Mouse (Mus musculus): ENCODE results near the gene Rtf2. TPM values are rescaled to one million over a fixed set of nuclear protein-coding genes. Genes with fewer than 3 reads are reported as not detected.

Rtf2 gene
- 53.2 and 60.5 TPM in 2 replicates for polyA plus RNA-seq (2015; fragmentation: Nextera tagmentation; extraction: Ambion mirVana)

DNA sequence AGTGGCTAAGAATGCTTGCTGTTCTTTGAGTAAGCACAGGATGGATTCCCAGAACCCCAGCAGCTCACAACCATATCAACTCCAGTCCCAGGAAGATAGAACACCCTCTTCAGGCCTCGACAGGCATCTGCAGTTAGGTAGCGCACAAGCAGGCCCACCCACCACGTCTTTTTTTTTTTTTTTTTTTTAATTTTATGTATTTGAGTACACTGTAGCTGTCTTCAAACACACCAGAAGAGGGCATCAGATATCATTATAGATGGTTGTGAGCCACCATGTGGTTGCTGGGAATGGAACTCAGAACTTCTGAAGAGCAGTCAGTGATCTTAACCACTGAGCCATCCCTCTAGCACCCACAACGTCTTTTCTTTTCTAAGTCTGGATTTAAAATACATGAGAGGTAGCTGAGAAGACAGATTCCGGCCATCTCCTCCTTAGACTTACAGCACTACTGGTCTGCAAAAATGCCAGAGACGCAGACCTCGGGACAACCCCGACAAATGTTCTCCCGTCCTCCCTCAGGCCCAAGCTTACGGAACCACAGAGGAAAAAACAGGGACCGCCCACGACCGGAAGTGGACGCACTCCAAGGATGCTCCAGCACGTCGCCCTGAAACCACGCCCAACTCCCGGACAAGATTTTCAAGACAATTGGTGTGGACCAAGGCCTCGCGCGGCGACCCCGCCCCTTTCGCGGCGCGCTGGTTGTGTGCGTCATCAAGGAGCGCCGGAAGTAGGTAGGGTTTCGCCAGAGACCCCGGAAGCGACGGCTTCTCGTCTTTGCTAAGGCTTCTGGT is at the start of gene Rtf2:
Rtf2 (plus strand) TSS at position 714 of the 797 bp plus-strand sequence.
- peak; percentile 97 for ATAC-seq (replicated peaks; ENCODE audit: extremely low read depth, insufficient read depth, low FRiP score)
- Histone ChIP-seq H3K4me3 (ENCODE audit: low read length) (peak within 1 kb of the TSS; percentile 95), H3K4me2 (ENCODE audit: low read depth, low read length) (peak within 1 kb of the TSS; percentile 97), H3K9me3 (replicated peaks; ENCODE audit: control insufficient read depth, low read length) (no peaks in the 10 kb centered on the region), H3K9ac (ENCODE audit: low read length) (peak within 1 kb of the TSS; percentile 83), H3K36me3 (ENCODE audit: control insufficient read depth, insufficient read depth) (no peaks in the 10 kb centered on the region), H3K27ac (ENCODE audit: low read length) (peak within 1 kb of the TSS; percentile 81), H3K4me1 (ENCODE audit: control insufficient read depth, insufficient read depth, low read length) (peaks cover 13% of the 10 kb centered on the region), H3K27me3 (ENCODE audit: control insufficient read depth, insufficient read depth, low read length) (no peaks in the 10 kb centered on the region)
- 2% methylated on average over 35 of the region's 35 CpGs for WGBS

DNA sequence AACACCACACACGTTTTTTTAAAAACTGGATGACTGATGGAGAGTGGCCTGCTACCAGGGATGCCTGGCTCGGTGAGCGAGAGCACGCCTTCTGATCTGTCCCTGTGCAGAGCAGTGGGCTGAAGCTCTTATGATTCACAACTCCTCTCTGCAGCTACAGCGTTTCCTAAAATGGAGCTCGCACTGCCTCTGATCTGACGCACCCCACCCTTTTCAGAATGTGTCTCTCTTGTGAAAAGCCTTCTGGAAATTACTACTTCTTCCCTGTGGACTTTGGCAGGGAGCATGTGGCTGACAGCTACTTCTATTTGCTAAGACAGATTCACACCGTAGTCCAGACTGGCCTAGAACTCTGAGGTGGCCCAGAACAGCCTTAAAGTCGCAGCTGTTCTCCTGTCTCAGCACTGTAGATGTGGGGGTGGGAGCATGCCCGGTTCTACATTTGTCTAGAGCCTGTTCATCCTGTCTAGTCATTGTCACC is 48.3 kb upstream of the Rtf2 start:
- no peaks in the 10 kb centered on the region for H3K36me3 ChIP-seq (ENCODE audit: control insufficient read depth, insufficient read depth)
- no peak overlapping the region for H3K4me2 ChIP-seq (ENCODE audit: low read depth, low read length)
- no peak overlapping the region for H3K27ac ChIP-seq (ENCODE audit: low read length)
- H3K9ac ChIP-seq (ENCODE audit: low read length): no peak overlapping the region; the same call in 1 of the 2 replicates
- no peaks in the 10 kb centered on the region; the same call in 1 of the 2 replicates for H3K4me1 ChIP-seq (ENCODE audit: control insufficient read depth, insufficient read depth, low read length)
- WGBS: 42% methylated on average over 10 of the region's 10 CpGs
- H3K27me3 ChIP-seq (ENCODE audit: control insufficient read depth, insufficient read depth, low read length): no peaks in the 10 kb centered on the region
- H3K9me3 ChIP-seq (replicated peaks; ENCODE audit: control insufficient read depth, low read length): no peaks in the 10 kb centered on the region
- ATAC-seq (replicated peaks; ENCODE audit: extremely low read depth, insufficient read depth, low FRiP score): no peak
- H3K4me3 ChIP-seq (ENCODE audit: low read length): no peak overlapping the region

DNA sequence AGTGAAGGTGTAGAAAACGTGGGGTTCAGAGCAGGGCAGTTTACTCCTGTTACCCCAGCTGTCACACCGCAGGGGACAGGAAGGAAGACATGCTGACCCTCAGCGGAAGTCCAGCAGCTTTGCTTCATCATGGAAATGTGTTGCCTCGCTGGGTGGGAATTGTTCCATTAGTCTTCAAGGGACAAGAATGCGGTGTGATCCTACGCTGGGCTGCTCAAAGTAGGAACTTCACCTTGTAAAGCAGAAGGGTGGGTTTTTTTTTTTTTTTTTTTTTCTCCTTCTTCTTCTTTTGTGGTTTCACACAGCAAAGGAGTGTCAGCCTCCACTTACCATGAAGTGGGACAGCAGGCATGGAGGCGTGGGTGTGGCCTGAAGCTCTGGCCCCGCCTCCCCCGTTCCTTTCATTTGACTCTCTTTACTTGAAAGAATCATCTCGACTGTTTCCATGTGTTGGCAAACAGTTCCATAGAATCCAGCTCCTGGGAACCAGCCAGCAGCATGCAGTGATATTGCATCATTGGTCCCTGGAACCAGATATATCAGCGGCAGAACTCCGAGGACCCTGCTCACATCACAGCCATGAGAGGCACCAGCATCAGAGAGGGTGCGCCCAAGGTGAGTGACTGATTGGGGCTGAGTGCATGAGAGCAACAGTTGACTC is 46.8 kb upstream of the Rtf2 start, which contains the start of gene Cass4:
Cass4 (plus strand) TSS at position 404 of the 661 bp plus-strand sequence.
- ATAC-seq (replicated peaks; ENCODE audit: extremely low read depth, insufficient read depth, low FRiP score): no peak
- peak within 1 kb of the TSS; percentile 37 for H3K4me2 ChIP-seq (ENCODE audit: low read depth, low read length)
- no peaks in the 10 kb centered on the region for H3K9me3 ChIP-seq (replicated peaks; ENCODE audit: control insufficient read depth, low read length)
- H3K27ac ChIP-seq (ENCODE audit: low read length): no peak within 1 kb of the TSS
- no peaks in the 10 kb centered on the region for H3K27me3 ChIP-seq (ENCODE audit: control insufficient read depth, insufficient read depth, low read length)
- WGBS: 18% methylated on average over 13 of the region's 13 CpGs
- H3K4me3 ChIP-seq (ENCODE audit: low read length): peak within 1 kb of the TSS; percentile 6; the same call in 1 of the 2 replicates
- no peaks in the 10 kb centered on the region for H3K36me3 ChIP-seq (ENCODE audit: control insufficient read depth, insufficient read depth)
- H3K4me1 ChIP-seq (ENCODE audit: control insufficient read depth, insufficient read depth, low read length): no peaks in the 10 kb centered on the region; the same call in 1 of the 2 replicates
- no peak within 1 kb of the TSS for H3K9ac ChIP-seq (ENCODE audit: low read length)

DNA sequence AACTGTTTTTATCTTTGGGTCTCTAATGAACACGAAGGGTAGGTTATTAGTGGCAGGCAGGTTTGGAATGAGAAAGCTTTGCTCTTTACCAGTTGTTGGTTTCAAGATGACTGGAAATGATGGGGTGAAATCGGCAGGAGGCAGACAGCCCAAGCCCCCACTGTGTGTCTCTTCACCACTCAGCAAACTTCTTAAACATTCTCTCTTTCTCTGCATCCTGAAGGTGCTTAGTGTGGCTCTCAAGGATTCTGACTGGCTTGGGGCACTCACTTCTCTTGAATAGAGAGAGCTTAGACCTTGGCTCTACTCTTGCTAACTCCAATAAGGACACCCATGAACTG is 46.3 kb upstream of the Rtf2 start:
- ATAC-seq (replicated peaks; ENCODE audit: extremely low read depth, insufficient read depth, low FRiP score): no peak
- H3K36me3 ChIP-seq (ENCODE audit: control insufficient read depth, insufficient read depth): no peaks in the 10 kb centered on the region
- no peak overlapping the region for H3K9ac ChIP-seq (ENCODE audit: low read length)
- no peak overlapping the region for H3K4me3 ChIP-seq (ENCODE audit: low read length)
- 64% methylated on average over 2 of the region's 2 CpGs for WGBS
- no peaks in the 10 kb centered on the region for H3K27me3 ChIP-seq (ENCODE audit: control insufficient read depth, insufficient read depth, low read length)
- no peak overlapping the region for H3K27ac ChIP-seq (ENCODE audit: low read length)
- H3K4me2 ChIP-seq (ENCODE audit: low read depth, low read length): peak overlapping the region; percentile 37; the same call in 1 of the 2 replicates
- no peaks in the 10 kb centered on the region for H3K9me3 ChIP-seq (replicated peaks; ENCODE audit: control insufficient read depth, low read length)
- no peaks in the 10 kb centered on the region; the same call in 1 of the 2 replicates for H3K4me1 ChIP-seq (ENCODE audit: control insufficient read depth, insufficient read depth, low read length)

DNA sequence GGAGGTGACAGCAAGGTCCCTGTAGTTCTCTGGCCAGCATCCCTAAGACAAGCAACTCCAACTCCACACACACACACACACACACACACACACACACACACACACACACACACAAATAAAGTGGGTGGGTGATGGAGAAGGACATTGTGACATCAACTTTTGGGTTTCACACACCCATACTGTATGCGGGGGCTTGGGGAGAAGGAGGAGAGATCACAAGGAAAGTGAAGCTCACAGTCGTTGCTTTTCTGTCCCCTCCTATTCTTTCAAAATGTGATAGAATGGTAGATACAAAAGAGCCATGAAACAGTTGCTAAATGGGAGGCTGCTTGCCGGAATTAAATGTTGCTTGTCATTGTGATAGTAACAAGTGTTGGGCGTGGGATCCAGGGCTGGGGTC is 45.7 kb upstream of the Rtf2 start:
- H3K27ac ChIP-seq (ENCODE audit: low read length): no peak overlapping the region
- no peaks in the 10 kb centered on the region for H3K36me3 ChIP-seq (ENCODE audit: control insufficient read depth, insufficient read depth)
- ATAC-seq (replicated peaks; ENCODE audit: extremely low read depth, insufficient read depth, low FRiP score): no peak
- H3K27me3 ChIP-seq (ENCODE audit: control insufficient read depth, insufficient read depth, low read length): no peaks in the 10 kb centered on the region
- H3K9me3 ChIP-seq (replicated peaks; ENCODE audit: control insufficient read depth, low read length): no peaks in the 10 kb centered on the region
- no peaks in the 10 kb centered on the region; the same call in none of the 2 replicates for H3K4me1 ChIP-seq (ENCODE audit: control insufficient read depth, insufficient read depth, low read length)
- no peak overlapping the region for H3K4me3 ChIP-seq (ENCODE audit: low read length)
- H3K9ac ChIP-seq (ENCODE audit: low read length): no peak overlapping the region
- no peak overlapping the region for H3K4me2 ChIP-seq (ENCODE audit: low read depth, low read length)
- WGBS: 61% methylated on average over 4 of the region's 4 CpGs

DNA sequence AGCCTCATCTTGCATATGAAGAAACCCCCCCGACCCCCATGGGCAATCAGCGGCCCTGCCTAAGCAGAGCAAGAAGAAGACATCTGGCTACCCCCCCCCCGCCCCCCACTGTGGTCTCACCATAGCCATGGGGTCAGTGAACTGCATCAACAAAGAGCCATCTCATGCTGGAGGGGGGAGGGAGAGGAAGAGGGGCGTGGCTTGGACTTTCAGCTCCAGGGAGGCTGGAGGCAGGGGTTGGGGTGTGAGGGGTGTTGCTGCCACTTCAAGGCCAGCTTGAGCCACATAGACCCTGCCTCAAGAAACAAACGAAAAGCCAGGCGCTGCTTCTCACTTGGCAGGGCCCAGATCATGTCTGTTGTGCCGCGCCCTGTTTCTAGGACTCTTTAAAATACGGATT is 44.4 kb upstream of the Rtf2 start:
- H3K4me2 ChIP-seq (ENCODE audit: low read depth, low read length): no peak overlapping the region
- no peak for ATAC-seq (replicated peaks; ENCODE audit: extremely low read depth, insufficient read depth, low FRiP score)
- peaks cover 4% of the 10 kb centered on the region for H3K4me1 ChIP-seq (ENCODE audit: control insufficient read depth, insufficient read depth, low read length)
- H3K27me3 ChIP-seq (ENCODE audit: control insufficient read depth, insufficient read depth, low read length): no peaks in the 10 kb centered on the region
- no peak overlapping the region for H3K9ac ChIP-seq (ENCODE audit: low read length)
- WGBS: 46% methylated on average over 9 of the region's 9 CpGs
- H3K9me3 ChIP-seq (replicated peaks; ENCODE audit: control insufficient read depth, low read length): no peaks in the 10 kb centered on the region
- H3K27ac ChIP-seq (ENCODE audit: low read length): no peak overlapping the region
- H3K36me3 ChIP-seq (ENCODE audit: control insufficient read depth, insufficient read depth): no peaks in the 10 kb centered on the region
- H3K4me3 ChIP-seq (ENCODE audit: low read length): no peak overlapping the region

DNA sequence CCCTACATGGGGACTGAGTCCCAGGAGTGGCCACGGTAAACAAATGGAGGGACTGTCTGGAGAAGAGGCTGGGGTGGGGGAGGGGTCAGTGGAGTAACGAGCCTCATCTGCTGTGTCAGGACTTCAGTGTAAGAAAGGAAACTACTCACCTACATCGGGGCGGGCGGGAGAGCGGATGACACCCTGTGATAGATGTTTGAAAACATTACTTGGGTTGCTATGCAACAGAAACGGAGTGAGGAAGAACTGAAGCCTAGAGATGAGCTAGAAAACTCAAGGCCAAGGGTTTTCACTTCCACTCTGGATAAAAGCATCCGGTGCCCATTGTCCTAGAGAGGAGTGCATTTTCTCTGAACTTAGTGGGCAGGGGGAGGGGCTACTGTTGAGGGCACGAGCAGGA is 40.5 kb upstream of the Rtf2 start:
- 0 out of 2 replicates have a peak, but pooled peaks have one; percentile 24 for ATAC-seq (replicated peaks; ENCODE audit: extremely low read depth, insufficient read depth, low FRiP score)
- peaks cover 9% of the 10 kb centered on the region; the same call in 1 of the 2 replicates for H3K4me1 ChIP-seq (ENCODE audit: control insufficient read depth, insufficient read depth, low read length)
- H3K9me3 ChIP-seq (replicated peaks; ENCODE audit: control insufficient read depth, low read length): no peaks in the 10 kb centered on the region
- no peak overlapping the region for H3K27ac ChIP-seq (ENCODE audit: low read length)
- no peak overlapping the region for H3K4me3 ChIP-seq (ENCODE audit: low read length)
- H3K9ac ChIP-seq (ENCODE audit: low read length): no peak overlapping the region
- H3K4me2 ChIP-seq (ENCODE audit: low read depth, low read length): no peak overlapping the region
- H3K27me3 ChIP-seq (ENCODE audit: control insufficient read depth, insufficient read depth, low read length): no peaks in the 10 kb centered on the region
- no peaks in the 10 kb centered on the region for H3K36me3 ChIP-seq (ENCODE audit: control insufficient read depth, insufficient read depth)
- WGBS: 19% methylated on average over 9 of the region's 9 CpGs

DNA sequence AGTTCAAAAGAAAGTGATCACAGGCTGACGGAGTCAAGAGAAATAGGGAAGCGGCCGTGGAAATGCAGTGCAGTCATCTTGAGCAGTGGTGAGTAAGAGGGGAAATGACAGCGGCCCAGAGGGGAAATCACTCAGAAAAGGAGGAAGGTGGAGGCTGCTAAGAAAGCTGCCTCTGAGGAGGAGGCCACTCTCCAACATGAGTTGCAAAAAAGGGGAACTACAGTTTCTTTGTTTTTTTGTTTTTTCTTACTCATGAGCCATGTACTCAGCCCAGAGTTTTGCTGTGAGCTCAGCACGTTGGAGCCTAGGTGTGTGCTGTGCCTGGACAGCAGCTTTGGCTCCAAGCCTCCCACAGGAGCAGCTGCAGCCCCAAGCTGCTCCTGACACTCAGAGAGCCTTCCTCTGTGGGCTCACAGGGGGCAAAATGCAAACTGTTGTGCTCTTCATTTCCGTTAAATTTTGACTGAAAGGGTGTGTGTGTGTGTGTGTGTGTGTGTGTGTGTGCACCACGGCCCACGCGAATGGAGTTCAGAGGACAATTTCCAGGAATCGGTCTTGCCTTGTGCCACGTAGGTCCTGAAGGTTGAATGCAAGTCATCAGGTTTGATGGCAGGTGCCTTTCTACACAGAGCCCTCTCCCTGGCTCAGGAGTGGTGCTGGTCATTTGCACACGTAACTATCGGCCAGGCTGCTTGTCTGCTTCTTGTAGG is 39.1 kb upstream of the Rtf2 start:
- Histone ChIP-seq H3K27ac (ENCODE audit: low read length) (peak overlapping the region; percentile 43), H3K4me2 (ENCODE audit: low read depth, low read length) (no peak overlapping the region), H3K27me3 (ENCODE audit: control insufficient read depth, insufficient read depth, low read length) (no peaks in the 10 kb centered on the region), H3K36me3 (ENCODE audit: control insufficient read depth, insufficient read depth) (no peaks in the 10 kb centered on the region), H3K9ac (ENCODE audit: low read length) (no peak overlapping the region), H3K4me3 (ENCODE audit: low read length) (no peak overlapping the region), H3K9me3 (replicated peaks; ENCODE audit: control insufficient read depth, low read length) (no peaks in the 10 kb centered on the region), H3K4me1 (ENCODE audit: control insufficient read depth, insufficient read depth, low read length) (peaks cover 9% of the 10 kb centered on the region; the same call in 1 of the 2 replicates)
- ATAC-seq (replicated peaks; ENCODE audit: extremely low read depth, insufficient read depth, low FRiP score): no peak
- WGBS: 58% methylated on average over 13 of the region's 13 CpGs
